ENCODE assay signal across 7 mouse cellular contexts in the genomic region with DNA sequence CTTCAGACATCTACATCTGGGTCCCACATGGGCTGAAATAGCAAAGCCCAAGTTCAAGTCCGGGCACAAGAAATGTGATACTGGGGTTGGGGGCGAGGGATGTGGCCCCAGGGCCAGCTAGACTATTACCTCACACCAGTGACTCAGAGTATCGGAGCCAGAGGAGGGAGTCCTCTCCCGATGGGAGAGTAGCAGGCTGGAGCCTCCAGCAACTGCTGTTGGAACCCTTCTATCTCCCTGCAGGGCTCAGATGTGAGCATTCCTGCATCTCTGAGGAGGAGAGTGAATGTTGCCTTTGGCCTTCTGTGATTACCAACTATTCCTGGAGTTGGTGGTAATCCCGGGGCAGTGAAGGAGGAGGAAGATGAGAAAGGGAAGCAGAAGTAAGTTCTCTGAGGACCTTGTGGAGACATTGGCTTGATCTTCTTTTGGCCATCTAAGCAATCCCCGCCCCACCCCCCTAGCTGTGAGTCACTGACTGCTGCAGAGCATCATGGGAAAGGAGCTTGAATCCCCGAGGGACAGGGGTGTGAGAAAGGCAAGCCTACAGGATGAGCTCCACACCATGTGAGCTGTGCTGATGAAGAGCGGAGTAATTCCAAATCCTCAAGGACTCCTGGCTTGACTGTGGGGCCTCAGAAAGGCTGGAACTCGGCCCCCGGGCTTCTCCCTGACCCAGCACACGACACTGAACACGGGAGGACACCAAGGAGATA.
DNase-seq lines count a peak whose midpoint lies in the region; ATAC-seq and TF ChIP-seq lines count a peak whose summit lies in the region.

No protein-coding gene starts in this region.

- H3K4me3 ChIP-seq in lung, postnatal 0 days (ENCODE audit: low read depth, low read length) = no peak overlapping the region

- DNase-seq in 3T3-L1 (ENCODE audit: low read depth, low spot score) = peak; percentile 98
- peak; percentile 97 for DNase-seq in MN1 (ENCODE audit: low spot score)
- DNase-seq in fibroblast of lung, adult 2 months (ENCODE audit: low read depth) = peak; percentile 68
- peak; percentile 84 for DNase-seq in heart, postnatal 25 days (ENCODE audit: low spot score)
- peak; percentile 61 for DNase-seq in lung, postnatal 0 days (ENCODE audit: low spot score)
- DNase-seq in urinary bladder, postnatal 36 days (ENCODE audit: low spot score in 2 of 2) = peak; percentile 56 to 80
- DNase-seq in cerebellum, postnatal 36 days = no peak

- intact Hi-C loops in heart, postnatal 25 days (cut with DNase I) = no loop called here

- TF ChIP-seq CTCF in lung, postnatal 0 days (IDR thresholded peaks at IDR 0.05) = no peak

- no peak for TF ChIP-seq EP300 in lung, postnatal 0 days (IDR thresholded peaks at IDR 0.05)

- ATAC-seq in lung, postnatal 0 days = peak; percentile 67

- no peaks in the 10 kb centered on the region for H3K9me3 ChIP-seq in lung, postnatal 0 days (ENCODE audit: low read length)

- 62% methylated on average over 12 of the region's 12 CpGs for WGBS in lung, postnatal 0 days

- H3K4me1 ChIP-seq in lung, postnatal 0 days (ENCODE audit: insufficient read depth, low read depth, low read length) = 0 out of 2 replicates have a peak, but pooled peaks cover 5% of the 10 kb centered on the region

- H3K36me3 ChIP-seq in lung, postnatal 0 days (ENCODE audit: insufficient read depth, low read length) = no peaks in the 10 kb centered on the region

- no peak overlapping the region for H3K9ac ChIP-seq in lung, postnatal 0 days (replicated peaks; ENCODE audit: low read depth)

- no peak overlapping the region for H3K4me2 ChIP-seq in lung, postnatal 0 days (replicated peaks; ENCODE audit: low read depth, low read length)

- H3K27ac ChIP-seq in lung, postnatal 0 days (ENCODE audit: low read length) = no peak overlapping the region; the same call in 1 of the 2 replicates

- no peaks in the 10 kb centered on the region for H3K27me3 ChIP-seq in lung, postnatal 0 days (replicated peaks; ENCODE audit: insufficient read depth, low read length)

Comparison
In these comparisons a context has a peak if more than half of its experiments do, and no peak if none do; other contexts are left out.
1. DNase-seq: peak in 3T3-L1 (single experiment), MN1 (single experiment), fibroblast of lung, adult 2 months (single experiment), heart, postnatal 25 days (single experiment), lung, postnatal 0 days (single experiment) and urinary bladder, postnatal 36 days (2 of 2); none in cerebellum, postnatal 36 days (0 of 2).